Mouse (Mus musculus): ENCODE results near the gene Inha.

Inha gene

DNA sequence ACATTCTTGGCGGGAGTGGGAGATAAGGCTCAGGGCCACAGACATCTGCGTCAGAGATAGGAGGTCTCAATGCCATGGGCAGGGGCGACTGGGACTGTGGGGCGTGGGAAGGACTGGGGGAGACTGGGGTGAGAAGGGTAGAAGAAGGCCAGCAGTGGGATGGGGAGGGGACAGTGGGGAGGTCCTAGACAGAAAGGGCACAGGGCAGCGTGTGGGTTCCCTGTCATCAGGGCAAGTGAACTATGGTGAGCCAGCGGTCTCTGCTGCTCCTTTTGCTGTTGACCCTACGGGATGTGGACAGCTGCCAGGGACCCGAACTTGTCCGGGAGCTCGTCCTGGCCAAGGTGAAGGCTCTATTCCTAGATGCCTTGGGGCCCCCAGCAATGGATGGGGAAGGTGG is at the start of gene Inha:
Gene Inha (plus strand): TSS at position 72 of the 400 bp plus-strand sequence.
- DNase-seq (ENCODE audit: low read depth, low spot score) = no peak
- peaks cover 4% of the 10 kb centered on the region; the same call in 1 of the 2 replicates for H3K27me3 ChIP-seq (ENCODE audit: control insufficient read depth, insufficient read depth, low read length, poor library complexity, severe bottlenecking)
- H3K36me3 ChIP-seq (ENCODE audit: control insufficient read depth, insufficient read depth, low read length, poor library complexity, severe bottlenecking) = no peaks in the 10 kb centered on the region

DNA sequence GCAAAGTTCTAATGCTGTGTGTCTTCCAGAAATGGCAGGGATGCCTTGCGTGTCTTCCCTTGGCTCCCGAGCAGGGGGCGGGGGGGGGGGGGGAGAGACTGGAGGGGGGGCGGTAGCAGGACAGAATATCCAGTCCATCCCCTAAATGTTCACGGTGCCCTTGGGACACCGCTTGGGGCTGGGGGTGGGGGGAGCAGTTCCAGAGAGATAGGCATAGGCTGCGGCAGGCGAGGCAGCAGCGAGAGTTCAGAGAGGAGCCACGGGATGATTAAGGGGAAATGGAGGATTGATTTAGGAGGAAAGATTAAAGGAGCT is 49.2 kb upstream of the Inha start:
- peaks cover 3% of the 10 kb centered on the region for H3K27me3 ChIP-seq (ENCODE audit: control insufficient read depth, insufficient read depth, low read length, poor library complexity, severe bottlenecking)
- H3K36me3 ChIP-seq (ENCODE audit: control insufficient read depth, insufficient read depth, low read length, poor library complexity, severe bottlenecking) = no peaks in the 10 kb centered on the region
- no peak for DNase-seq (ENCODE audit: low read depth, low spot score)

- Histone ChIP-seq H3K36me3 (ENCODE audit: control insufficient read depth, insufficient read depth, low read length, poor library complexity, severe bottlenecking) (no peaks in the 10 kb centered on the region), H3K27me3 (ENCODE audit: control insufficient read depth, insufficient read depth, low read length, poor library complexity, severe bottlenecking) (peaks cover 3% of the 10 kb centered on the region)
- DNase-seq (ENCODE audit: low read depth, low spot score) = peak; percentile 18
Measured at GRCm38 (mm10) chr1:75458025-75458788, 48.7 kb upstream of the Inha start.

DNA sequence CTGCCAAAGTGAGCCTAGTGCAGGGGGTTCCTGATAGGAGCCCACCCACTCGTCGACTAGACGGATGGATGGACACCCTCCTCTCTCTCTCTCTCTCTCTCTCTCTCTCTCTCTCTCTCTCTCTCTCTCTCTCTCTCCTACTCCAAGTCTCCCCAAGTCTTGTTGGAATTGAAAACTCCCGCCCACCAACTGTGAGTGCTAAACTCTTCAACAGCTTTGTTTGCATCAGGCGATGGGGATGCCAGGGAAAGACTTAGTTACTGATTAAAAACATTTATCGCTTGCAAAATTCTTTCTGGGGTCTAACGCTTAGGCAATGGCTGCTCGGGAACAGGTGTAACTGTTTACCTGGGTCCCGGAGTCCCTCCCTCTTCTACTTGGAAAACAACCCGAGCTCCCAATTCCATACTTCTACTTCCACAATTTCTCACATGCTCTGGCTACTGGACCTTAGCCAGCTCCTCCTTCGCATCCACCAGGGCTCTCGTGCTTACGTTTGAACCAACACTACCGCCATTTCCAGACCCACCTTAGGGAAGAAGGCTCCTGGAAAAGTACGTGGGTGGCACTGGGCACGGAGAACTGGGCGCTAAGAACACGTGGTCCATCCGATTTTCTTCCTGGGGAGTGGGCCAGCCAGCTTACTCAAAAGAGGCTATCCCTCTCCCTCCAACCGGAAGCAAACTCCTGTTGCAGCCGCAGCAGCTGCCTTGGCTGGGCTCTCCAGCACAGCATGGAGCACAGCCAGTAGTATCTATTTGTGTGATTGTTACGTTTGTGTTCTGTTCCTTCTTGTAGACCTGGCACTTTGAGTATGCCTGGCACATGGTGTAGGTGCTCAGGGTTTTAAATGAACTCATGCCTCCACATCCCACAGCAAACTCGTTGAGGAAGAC is 47.8 kb upstream of the Inha start:
- DNase-seq (ENCODE audit: low read depth, low spot score) = no peak
- H3K27me3 ChIP-seq (ENCODE audit: control insufficient read depth, insufficient read depth, low read length, poor library complexity, severe bottlenecking) = peaks cover 3% of the 10 kb centered on the region; the same call in 1 of the 2 replicates
- H3K36me3 ChIP-seq (ENCODE audit: control insufficient read depth, insufficient read depth, low read length, poor library complexity, severe bottlenecking) = no peaks in the 10 kb centered on the region

- Histone ChIP-seq H3K36me3 (ENCODE audit: control insufficient read depth, insufficient read depth, low read length, poor library complexity, severe bottlenecking) (no peaks in the 10 kb centered on the region), H3K27me3 (ENCODE audit: control insufficient read depth, insufficient read depth, low read length, poor library complexity, severe bottlenecking) (peaks cover 3% of the 10 kb centered on the region; the same call in 1 of the 2 replicates)
- no peak for DNase-seq (ENCODE audit: low read depth, low spot score)
Measured at GRCm38 (mm10) chr1:75460297-75460696, 46.6 kb upstream of the Inha start.

DNA sequence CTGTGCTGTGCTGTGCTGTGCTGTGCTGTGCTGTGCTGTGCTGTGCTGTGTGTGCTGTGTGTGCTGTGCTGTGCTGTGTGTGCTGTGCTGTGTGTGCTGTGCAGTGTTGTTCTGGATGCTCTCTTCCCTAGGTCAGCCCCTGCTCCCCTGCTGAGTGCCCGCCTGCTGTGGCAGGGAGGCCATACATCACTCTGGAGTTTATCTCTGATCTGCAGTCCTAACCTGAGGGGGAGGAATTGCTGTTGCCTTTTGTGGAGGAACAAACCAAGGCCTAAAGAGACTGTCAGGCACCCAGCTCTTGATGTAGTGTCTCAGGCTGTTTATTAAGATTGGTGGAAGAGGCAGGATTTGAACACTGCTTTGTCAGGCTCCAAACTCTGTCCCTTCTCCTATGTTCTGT is 44.2 kb upstream of the Inha start:
- Histone ChIP-seq H3K36me3 (ENCODE audit: control insufficient read depth, insufficient read depth, low read length, poor library complexity, severe bottlenecking) (no peaks in the 10 kb centered on the region), H3K27me3 (ENCODE audit: control insufficient read depth, insufficient read depth, low read length, poor library complexity, severe bottlenecking) (0 out of 2 replicates have a peak, but pooled peaks cover under 1% of the 10 kb centered on the region)
- DNase-seq (ENCODE audit: low read depth, low spot score) = no peak

DNA sequence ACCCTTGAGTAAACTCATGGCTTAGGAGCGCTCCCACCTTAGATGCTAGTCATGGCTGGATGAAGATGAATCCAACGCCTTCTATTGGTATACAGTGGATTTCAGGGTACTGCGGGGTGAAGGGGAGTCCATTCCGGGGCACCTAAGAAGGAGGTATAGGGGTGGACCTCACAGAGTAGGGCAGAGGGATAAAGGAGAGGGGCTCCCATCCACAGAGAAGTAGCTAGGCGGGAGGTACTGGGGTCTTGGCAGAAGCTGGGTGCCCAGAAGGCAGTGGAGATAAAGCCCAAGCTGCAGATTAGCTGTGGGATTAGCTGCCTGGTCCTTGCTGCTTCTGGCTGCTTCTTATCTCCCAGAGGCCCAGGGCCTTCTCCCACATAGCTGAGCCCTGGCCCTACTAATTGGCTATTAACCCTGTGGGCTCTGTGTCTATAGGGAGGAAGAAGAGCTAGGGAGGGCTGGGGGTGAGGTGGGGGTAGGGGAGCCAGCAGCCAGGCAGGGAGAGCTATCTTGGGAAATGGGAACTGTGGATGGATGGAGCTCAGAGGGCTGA is 43.1 kb upstream of the Inha start:
- Histone ChIP-seq H3K36me3 (ENCODE audit: control insufficient read depth, insufficient read depth, low read length, poor library complexity, severe bottlenecking) (no peaks in the 10 kb centered on the region), H3K27me3 (ENCODE audit: control insufficient read depth, insufficient read depth, low read length, poor library complexity, severe bottlenecking) (no peaks in the 10 kb centered on the region)
- DNase-seq (ENCODE audit: low read depth, low spot score) = no peak

DNA sequence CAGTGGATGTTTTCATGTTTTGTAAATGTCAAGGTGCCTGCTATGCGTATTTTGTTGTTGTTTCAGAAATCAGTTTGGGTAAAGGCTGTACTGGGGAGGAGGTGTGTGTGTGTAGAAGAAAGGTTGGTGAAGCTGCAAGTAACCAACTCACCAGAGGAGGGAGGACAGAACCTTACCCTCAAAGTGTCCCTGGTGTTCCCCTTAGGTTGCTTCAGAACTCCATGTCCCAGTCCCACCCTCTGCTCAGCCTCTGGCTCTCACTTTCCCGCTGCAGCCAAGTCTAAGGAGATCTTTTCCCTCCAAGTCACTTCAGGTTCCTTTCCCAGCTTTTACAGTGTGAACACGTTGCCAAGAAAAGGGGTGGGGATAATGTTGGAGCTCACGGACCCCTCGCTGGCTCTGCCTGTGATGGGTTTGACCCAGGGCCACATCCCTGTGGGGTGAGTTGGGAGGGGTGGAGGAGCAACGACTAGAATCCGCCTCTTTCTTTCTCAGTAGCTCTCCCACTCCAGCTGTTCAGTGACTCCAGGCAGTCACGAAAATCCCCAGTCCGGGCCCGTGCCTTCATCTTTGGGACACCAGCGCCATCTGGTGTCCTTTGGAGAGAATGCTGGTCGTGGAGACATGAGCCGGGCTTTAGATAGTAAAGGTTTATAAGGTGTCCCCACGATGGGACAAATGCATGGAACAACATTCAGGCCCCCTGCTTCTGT is 39.5 kb upstream of the Inha start:
- Histone ChIP-seq H3K27me3 (ENCODE audit: control insufficient read depth, insufficient read depth, low read length, poor library complexity, severe bottlenecking) (no peaks in the 10 kb centered on the region), H3K36me3 (ENCODE audit: control insufficient read depth, insufficient read depth, low read length, poor library complexity, severe bottlenecking) (no peaks in the 10 kb centered on the region)
- peak; percentile 79 for DNase-seq (ENCODE audit: low read depth, low spot score)

DNA sequence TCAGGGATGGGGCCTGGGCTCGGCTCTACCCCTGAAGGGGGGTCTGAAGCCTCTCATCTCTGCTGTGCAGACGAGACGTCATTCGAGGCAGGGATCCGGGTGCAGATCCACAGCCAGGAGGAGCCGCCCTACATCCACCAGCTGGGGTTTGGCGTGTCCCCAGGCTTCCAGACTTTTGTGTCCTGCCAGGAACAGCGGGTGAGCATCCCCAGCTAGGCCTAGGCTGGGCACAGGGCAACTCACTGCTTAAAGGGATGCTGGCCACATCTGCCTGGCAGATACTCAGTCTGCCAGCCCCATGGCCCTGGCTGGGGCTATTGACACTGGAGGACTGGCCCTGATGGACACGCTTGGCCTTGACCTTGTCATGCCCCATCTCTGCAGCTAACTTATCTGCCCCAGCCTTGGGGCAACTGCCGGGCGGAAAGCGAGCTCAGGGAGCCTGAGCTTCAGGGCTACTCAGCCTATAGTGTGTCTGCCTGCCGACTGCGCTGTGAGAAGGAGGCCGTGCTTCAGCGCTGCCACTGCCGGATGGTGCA is 37.5 kb upstream of the Inha start:
- DNase-seq (ENCODE audit: low read depth, low spot score) = no peak
- H3K36me3 ChIP-seq (ENCODE audit: control insufficient read depth, insufficient read depth, low read length, poor library complexity, severe bottlenecking) = no peaks in the 10 kb centered on the region
- no peaks in the 10 kb centered on the region for H3K27me3 ChIP-seq (ENCODE audit: control insufficient read depth, insufficient read depth, low read length, poor library complexity, severe bottlenecking)

DNA sequence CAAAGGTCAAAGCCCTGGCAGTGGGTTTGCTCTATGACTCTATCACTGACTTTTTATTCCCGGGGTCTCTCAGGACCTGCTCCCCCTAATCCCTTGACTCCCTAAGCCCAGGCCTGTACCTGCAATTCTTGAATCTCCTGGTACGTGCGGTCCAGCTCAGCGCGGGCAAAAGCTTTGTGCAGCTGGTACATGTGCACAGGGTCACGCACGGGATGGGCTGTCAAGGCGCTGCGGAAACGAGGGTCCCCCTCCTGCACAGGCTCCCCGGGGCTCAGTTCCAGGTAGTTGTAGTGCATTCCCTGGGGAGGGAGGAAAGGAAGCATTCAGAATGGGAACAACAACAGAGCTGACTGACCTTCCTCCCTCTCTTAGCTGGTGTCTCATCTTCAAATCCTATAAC is 30.4 kb upstream of the Inha start:
- no peak for DNase-seq (ENCODE audit: low read depth, low spot score)
- H3K36me3 ChIP-seq (ENCODE audit: control insufficient read depth, insufficient read depth, low read length, poor library complexity, severe bottlenecking) = 0 out of 2 replicates have a peak, but pooled peaks cover 2% of the 10 kb centered on the region
- H3K27me3 ChIP-seq (ENCODE audit: control insufficient read depth, insufficient read depth, low read length, poor library complexity, severe bottlenecking) = no peaks in the 10 kb centered on the region

- DNase-seq (ENCODE audit: low read depth, low spot score) = peak; percentile 88
- H3K27me3 ChIP-seq (ENCODE audit: control insufficient read depth, insufficient read depth, low read length, poor library complexity, severe bottlenecking) = no peaks in the 10 kb centered on the region
- H3K36me3 ChIP-seq (ENCODE audit: control insufficient read depth, insufficient read depth, low read length, poor library complexity, severe bottlenecking) = 0 out of 2 replicates have a peak, but pooled peaks cover 2% of the 10 kb centered on the region
Measured at GRCm38 (mm10) chr1:75477264-75477965, 29.5 kb upstream of the Inha start.

- peak; percentile 33 for DNase-seq (ENCODE audit: low read depth, low spot score)
- Histone ChIP-seq H3K36me3 (ENCODE audit: control insufficient read depth, insufficient read depth, low read length, poor library complexity, severe bottlenecking) (0 out of 2 replicates have a peak, but pooled peaks cover 2% of the 10 kb centered on the region), H3K27me3 (ENCODE audit: control insufficient read depth, insufficient read depth, low read length, poor library complexity, severe bottlenecking) (no peaks in the 10 kb centered on the region)
Measured at GRCm38 (mm10) chr1:75477966-75478290, 28.9 kb upstream of the Inha start.

DNA sequence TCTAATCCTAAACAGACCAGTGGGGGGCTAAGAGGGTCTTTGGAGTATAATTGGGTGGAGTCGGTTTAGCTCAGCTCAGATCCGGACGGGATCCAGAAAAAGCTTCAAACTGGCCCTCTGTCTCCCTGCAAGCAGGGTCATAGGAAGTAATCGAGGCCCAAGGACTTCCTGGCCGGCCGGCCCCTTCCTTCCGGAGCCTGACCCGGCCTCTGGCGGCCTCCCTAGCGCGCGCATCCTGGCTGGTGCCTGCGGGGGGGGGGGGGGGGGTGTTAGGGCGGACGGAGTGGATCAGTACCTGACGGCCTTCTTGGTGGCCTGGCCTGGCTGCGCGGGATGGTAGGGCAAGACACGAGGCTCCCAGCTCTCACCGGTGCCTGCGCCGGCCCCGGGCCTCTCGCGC is 28.4 kb upstream of the Inha start:
- Histone ChIP-seq H3K36me3 (ENCODE audit: control insufficient read depth, insufficient read depth, low read length, poor library complexity, severe bottlenecking) (0 out of 2 replicates have a peak, but pooled peaks cover 2% of the 10 kb centered on the region), H3K27me3 (ENCODE audit: control insufficient read depth, insufficient read depth, low read length, poor library complexity, severe bottlenecking) (no peaks in the 10 kb centered on the region)
- DNase-seq (ENCODE audit: low read depth, low spot score) = peak; percentile 59

Measured in splenic B cell, adult 2 months (primary cell).